Mouse (Mus musculus) fat pad, adult 2 months (tissue): Measurements from ENCODE around the gene Hoxb7.

ENCODE experiments used
- DNase-seq: peaks from one replicate; pipeline ENCODE4 v3.0.0-alpha.2; 2011; ENCODE audit warnings: low read depth, low spot score; ENCODE audit errors: extremely low read depth

The Hoxb7 gene

GRCm38 (mm10) chr11:96285771-96286738 lies at the start of gene Hoxb7:
Gene Hoxb7 (plus strand): TSS chr11:96286623.
- DNase-seq = no peak

DNA sequence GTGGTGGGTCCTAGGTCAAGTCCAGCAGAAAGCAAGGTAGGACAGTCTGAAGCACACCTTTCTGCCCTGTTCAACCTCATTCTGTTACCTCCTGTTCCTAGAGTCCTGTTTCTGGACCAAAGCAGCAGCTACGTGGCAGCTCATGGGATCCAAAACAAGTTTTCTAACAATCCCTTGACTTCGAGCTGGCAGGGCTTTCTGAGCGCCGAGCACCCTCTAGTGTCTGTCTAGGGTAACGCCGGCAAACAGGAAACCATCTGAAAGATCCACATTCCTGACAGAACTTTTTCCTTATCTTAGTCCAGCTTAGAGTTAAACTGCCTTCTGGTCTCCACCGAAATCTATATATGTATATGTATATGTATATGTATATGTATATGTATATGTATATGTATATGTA lies 46.2 kb upstream of the Hoxb7 start:
- DNase-seq = no peak

DNA sequence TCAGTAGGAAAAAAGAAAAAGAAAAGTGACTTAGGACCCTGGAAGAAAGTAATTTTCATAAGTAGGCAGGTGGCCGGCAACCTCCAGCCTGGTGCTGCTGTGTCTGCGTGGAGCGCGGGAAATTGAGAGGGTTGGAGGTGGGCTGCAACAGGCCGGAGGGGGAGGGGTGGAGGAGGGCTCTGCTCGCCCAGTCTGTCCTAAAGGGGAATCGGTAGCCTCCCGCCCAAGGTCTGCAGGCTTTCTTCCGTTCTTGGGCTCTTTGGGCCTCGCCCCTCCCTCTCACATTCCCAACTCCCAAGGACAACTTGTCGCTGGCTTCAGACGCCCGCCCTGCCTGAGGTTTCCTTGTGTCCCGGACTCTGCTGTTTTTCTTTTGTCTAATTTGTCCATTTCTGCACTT lies 35.5 kb upstream of the Hoxb7 start:
- DNase-seq = no peak

- DNase-seq = no peak
Observed at GRCm38 (mm10) chr11:96251480-96252031, 34.9 kb upstream of the Hoxb7 start.

- no peak for DNase-seq
Observed at GRCm38 (mm10) chr11:96252541-96253120, 33.8 kb upstream of the Hoxb7 start.

GRCm38 (mm10) chr11:96254221-96254620 lies 32.2 kb upstream of the Hoxb7 start:
- DNase-seq = no peak

DNA sequence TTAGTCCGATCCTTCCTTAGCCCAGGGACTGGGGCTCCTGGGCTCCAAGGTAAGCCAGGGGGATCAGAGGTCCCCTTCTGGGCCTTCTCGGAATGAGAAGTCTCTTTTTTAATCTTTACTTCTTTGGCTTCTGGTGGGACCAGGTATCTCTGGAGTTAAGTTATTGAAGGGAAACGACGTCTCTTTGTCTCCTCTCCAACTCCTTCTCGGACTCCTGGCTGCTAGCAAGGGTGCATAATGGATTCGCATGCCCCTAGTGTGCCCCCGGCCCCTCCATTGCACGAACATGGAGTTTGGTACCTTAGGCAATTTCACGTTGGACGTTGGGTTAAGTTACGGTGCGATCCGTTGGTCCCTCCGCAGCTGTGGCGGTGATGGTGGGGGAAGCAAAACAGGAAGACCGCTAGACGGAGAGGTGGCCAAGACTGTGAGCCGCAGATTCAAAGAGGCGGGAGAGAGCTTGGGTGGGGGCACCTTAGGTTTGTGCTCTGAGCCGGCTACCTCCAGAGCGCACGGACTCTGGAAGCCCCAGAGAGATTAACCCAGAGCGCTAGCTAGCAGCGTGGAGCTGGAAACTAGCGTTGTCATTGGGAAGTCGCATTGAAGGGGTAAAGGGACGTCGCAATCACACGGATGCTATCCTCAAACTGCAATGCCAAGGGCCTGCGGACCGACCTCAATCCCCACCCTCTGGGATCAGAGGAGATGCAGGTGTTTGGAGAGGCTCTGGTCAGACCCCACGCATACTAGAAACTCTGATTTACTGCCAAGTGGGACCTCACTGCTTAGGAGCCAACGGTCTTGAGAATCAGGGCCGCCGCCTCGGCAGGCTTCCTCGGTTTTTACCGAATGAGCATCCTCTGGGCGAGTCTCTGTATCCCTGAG lies 31.1 kb upstream of the Hoxb7 start:
- no peak for DNase-seq

DNA sequence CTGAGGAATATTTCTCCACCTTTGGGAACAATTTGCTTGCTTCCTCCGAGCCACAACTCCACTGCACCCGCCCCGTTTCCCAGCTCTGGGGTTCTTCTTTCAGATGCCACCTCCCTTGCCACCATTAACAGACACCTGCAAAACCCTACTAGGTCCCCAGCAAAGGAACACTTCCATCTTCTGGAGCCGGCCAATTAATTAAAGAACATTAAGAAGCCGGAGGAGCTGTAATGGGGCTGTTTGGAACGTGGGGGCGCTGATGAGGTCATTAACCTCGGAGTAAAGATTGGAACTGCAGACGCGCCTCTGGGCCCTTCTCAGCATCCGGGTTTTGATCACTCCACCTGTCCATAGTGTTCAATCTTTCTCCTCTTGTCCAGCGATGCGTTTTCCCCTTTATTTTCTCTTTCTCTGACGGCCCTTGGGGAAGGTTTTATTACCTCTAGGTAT lies 30.4 kb upstream of the Hoxb7 start:
- DNase-seq = no peak

DNA sequence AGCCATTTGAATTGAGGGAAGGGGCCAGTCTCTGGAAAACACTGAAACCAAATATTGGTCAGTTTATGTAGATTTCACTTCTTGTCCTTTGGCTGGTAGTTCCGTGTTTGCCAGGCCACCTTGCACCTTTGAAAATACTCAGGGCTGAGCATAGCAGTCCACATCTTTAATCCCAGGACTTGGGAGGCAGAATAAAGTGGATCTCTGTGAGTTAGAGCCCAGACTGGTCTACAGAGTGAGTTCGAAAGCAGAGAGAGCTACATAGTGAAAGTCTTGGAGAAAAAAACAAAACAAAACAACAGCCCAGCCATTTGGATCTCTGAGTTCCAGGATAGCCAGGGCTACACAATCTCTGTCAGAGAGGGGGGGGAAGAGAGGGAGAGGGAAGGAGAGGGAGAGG lies 29.3 kb upstream of the Hoxb7 start:
- no peak for DNase-seq

DNA sequence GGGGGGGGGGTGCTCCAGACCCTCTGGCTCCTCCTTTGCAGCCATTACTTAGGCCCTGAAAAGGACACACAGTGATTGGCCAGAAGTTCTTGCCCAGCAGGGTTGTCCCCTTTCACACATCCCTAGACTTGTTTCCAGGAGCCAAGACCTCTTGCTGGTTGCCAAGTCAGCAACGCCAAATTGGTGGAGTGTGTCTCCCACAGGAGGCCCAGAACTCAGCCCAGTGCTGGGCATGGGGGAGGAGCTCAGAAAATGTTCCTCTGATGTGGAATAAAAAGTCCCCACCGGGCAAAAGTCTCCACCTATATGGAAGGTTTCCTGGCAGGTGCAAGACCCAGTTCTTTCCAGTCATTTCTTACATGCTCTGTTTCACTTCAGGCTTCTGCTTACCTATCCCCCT lies 27.4 kb upstream of the Hoxb7 start:
- DNase-seq = no peak

DNA sequence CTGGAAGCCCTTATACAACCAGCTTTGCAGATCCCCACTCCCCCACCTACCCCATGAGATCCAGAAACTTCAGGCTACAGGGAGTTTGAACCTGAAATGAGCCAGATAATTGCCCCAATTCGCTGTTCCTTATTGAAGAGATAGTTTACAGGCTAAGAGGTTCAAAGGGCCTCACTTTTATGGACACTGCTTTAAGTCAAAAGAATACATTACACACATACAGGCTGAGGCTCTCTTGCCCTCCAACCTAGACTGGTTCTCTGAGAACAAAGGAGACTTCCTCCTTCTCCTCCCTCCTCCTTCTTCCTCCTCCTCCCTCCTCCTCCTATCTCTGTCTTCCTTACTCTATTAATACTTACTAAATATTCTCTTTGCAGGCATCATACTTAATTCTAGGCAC lies 26.9 kb upstream of the Hoxb7 start:
- DNase-seq = no peak

- no peak for DNase-seq
Observed at GRCm38 (mm10) chr11:96260310-96260970, 26.0 kb upstream of the Hoxb7 start.

GRCm38 (mm10) chr11:96261323-96261890 lies 25.0 kb upstream of the Hoxb7 start:
- DNase-seq = no peak

GRCm38 (mm10) chr11:96262262-96262830 lies 24.1 kb upstream of the Hoxb7 start:
- DNase-seq = no peak

- no peak for DNase-seq
Observed at GRCm38 (mm10) chr11:96263636-96264389, 22.6 kb upstream of the Hoxb7 start.

DNA sequence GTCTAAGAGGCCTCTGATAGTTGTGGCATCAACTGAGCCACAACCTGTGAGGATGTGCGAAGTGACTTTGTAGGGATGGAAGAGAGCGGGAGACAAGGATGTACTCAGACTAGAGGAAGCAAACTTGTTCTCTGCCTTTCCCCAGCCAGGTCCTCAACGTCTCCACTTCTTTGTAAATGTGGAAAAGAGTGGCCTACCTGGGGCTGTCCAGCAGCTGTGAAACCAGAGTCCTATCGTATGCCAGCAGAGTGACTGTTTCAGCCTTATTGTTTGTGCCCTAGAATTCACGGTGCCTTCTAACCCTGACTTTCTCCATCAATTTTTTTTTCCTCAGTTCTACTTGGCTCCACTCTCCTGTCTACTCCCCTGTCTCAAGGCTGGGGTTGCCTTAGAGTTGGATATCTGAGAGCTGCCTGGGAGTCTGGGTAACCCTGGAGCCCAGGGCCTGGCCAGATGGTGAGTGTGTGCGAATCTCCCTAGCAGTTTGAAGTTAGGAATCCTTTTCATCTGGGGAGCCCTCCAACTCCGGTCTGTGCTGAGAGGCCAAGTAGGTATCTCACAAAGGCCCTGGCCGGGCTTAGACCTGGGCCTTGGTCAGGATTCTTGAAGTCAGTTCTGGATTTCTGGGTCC lies 21.9 kb upstream of the Hoxb7 start:
- no peak for DNase-seq

GRCm38 (mm10) chr11:96265954-96266353 lies 20.5 kb upstream of the Hoxb7 start:
- no peak for DNase-seq

DNA sequence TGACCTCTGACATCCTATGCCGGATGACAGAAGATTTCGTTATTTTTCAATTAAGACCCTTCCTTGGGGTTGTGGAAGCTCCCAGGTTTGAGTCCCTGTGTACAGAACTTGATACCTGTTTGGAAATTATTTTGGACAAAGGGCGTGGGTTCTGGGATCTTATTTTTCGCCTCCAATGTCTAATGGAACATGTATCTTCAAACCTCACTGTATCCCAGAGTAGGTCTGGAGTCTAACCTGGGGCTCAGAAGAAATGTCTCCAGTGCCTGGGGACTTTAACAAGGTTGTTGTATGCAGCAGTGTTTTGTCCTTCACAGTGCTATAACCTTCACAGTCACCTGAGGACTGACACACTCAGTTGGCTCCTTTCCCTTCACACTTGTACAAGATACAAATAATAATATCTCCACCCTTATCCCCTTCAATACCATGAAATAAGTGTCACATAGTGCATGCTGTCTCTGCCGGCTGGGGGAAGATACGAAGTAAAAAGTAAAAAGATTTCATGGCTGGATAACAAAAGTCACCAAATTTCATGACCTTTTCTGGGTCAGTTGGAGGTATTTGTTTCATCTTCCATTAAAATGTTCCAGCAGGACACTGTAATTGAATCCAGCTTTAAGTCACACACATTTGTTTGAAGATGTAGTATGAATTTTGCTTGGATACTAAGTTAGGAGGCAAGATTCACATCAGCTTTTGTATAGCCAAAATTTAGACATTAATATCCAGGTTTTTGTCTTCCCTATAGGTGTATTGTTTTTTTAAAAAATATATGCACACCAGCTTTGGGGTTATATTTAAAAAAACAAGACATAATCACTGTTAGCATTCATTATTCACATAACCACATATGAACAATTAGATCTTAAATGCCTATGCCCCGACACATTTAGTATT lies 19.2 kb upstream of the Hoxb7 start:
- no peak for DNase-seq
